Mouse (Mus musculus): ENCODE measurements at regions not wholly inside any gene's neighbourhood (a gene's known extent, or its start where the extent isn't known, plus 50 kb on each side); places are given as distances from the start of the nearest gene placed in this dataset.

DNA sequence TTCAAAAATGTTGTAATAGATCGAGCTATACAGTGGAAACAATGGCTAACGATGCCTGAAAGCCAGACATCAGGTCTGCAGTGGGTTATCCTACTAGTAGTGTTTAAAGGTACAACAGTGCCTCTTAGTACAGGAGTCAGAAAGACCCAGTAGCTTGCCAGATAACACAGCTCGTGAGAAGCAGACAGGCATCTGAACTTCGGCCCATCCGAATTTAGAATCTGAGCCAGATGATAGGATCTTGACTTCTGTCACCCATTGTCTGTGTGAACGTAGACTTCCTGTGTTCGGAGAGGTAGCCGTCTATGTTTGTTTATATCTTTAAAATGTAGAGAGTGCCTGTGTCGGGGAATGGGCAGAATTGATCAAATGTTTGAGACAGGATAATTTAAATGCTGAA lies 120.5 kb upstream of the Adgrl2 start:
- Histone ChIP-seq H3K4me3 (no peak overlapping the region), H3K36me3 (ENCODE audit: control insufficient read depth, insufficient read depth, low read length) (no peaks in the 10 kb centered on the region), H3K79me2 (replicated peaks; ENCODE audit: control insufficient read depth, insufficient read depth, low read length) (no peaks in the 10 kb centered on the region), H3K27ac (no peak overlapping the region), H3K4me1 (ENCODE audit: control insufficient read depth, insufficient read depth, low read length) (peaks cover 6% of the 10 kb centered on the region; the same call in 1 of the 2 replicates), H3K27me3 (ENCODE audit: control insufficient read depth, insufficient read depth, low read length) (no peaks in the 10 kb centered on the region), H3K9ac (ENCODE audit: low read depth, low read length) (no peak overlapping the region)
- TF ChIP-seq EP300 (IDR thresholded peaks at IDR 0.05; ENCODE audit: insufficient read depth, low read depth, low read length) (no peak), CTCF (IDR thresholded peaks at IDR 0.05) (no peak), POLR2A (IDR thresholded peaks at IDR 0.05; ENCODE audit: insufficient read depth, low read depth, low read length) (no peak)
- no peak for DNase-seq
- intact Hi-C loops (cut with DNase I) = loop anchor here (5.0 kb wide), 2 partner anchors 64 to 236 kb away; no protein-coding TSS in a partner anchor
- 43% methylated on average over 9 of the region's 9 CpGs for WGBS

DNA sequence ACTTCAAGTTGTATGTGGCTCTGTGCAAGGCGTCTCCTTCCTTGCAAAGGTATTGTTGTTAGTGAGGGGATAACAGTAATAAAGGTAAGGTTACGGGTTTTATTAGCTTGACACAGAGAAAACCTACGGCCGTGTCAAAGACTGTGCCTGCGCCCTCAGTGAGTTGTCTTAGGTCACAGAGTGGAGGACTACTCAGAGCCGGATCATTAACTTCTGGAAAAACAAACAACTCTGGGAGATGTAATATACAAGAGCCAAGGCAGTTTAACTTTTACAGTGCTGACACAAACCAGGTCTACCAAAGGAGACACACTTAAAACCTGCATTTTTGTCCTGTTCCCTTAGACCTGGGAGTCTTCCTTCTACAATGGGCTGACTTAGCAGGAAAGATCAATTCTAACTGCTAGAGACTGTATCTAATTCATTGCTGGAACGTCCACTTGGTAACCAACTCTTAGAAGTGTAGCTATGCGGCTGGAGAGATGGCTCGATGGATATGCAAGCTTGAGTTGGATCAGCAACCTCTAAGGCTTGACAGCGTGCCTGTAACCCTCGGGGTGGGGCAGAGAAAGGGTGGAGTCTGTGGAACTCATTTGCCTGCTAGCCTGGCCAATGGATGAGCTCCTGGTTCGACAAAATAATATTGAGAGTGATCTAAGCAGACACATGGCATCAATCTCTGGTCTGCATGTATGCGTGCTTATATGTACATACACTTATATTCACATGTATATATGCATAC lies 115.5 kb upstream of the Adgrl2 start:
- Histone ChIP-seq H3K79me2 (replicated peaks; ENCODE audit: control insufficient read depth, insufficient read depth, low read length) (no peaks in the 10 kb centered on the region), H3K4me3 (no peak overlapping the region), H3K36me3 (ENCODE audit: control insufficient read depth, insufficient read depth, low read length) (no peaks in the 10 kb centered on the region), H3K27me3 (ENCODE audit: control insufficient read depth, insufficient read depth, low read length) (no peaks in the 10 kb centered on the region), H3K9ac (ENCODE audit: low read depth, low read length) (no peak overlapping the region), H3K27ac (no peak overlapping the region), H3K4me1 (ENCODE audit: control insufficient read depth, insufficient read depth, low read length) (peaks cover 1% of the 10 kb centered on the region; the same call in 1 of the 2 replicates)
- intact Hi-C loops (cut with DNase I) = no loop called here
- TF ChIP-seq EP300 (IDR thresholded peaks at IDR 0.05; ENCODE audit: insufficient read depth, low read depth, low read length) (no peak), CTCF (IDR thresholded peaks at IDR 0.05) (no peak), POLR2A (IDR thresholded peaks at IDR 0.05; ENCODE audit: insufficient read depth, low read depth, low read length) (no peak)
- 87% methylated on average over 13 of the region's 13 CpGs for WGBS
- no peak for DNase-seq

DNA sequence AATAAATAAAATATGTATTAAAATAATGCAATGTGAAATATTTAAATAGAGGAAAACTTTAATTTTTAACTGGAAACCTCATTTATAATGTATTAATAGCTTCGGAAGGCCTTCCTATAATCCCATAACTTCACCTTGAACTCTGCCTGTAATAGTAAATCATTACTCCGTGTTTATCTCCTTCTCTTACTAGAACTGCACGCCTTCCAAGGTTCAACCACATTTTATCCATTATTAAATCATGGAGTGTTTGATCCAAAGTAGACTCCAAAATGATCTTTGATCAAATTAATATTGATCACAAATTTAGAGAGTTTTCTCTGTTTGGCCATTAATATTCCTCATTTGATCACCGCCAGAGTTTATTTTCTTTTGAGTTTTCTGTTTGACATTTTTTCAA lies 114.8 kb upstream of the Adgrl2 start:
- H3K4me3 ChIP-seq = no peak overlapping the region
- 97% methylated on average over 4 of the region's 4 CpGs for WGBS
- H3K36me3 ChIP-seq (ENCODE audit: control insufficient read depth, insufficient read depth, low read length) = no peaks in the 10 kb centered on the region
- TF ChIP-seq EP300 (IDR thresholded peaks at IDR 0.05; ENCODE audit: insufficient read depth, low read depth, low read length) (no peak), POLR2A (IDR thresholded peaks at IDR 0.05; ENCODE audit: insufficient read depth, low read depth, low read length) (no peak), CTCF (IDR thresholded peaks at IDR 0.05) (no peak)
- DNase-seq = no peak
- H3K79me2 ChIP-seq (replicated peaks; ENCODE audit: control insufficient read depth, insufficient read depth, low read length) = no peaks in the 10 kb centered on the region
- no peak overlapping the region for H3K9ac ChIP-seq (ENCODE audit: low read depth, low read length)
- H3K27ac ChIP-seq = no peak overlapping the region
- intact Hi-C loops (cut with DNase I) = no loop called here
- H3K4me1 ChIP-seq (ENCODE audit: control insufficient read depth, insufficient read depth, low read length) = no peaks in the 10 kb centered on the region
- no peaks in the 10 kb centered on the region for H3K27me3 ChIP-seq (ENCODE audit: control insufficient read depth, insufficient read depth, low read length)

DNA sequence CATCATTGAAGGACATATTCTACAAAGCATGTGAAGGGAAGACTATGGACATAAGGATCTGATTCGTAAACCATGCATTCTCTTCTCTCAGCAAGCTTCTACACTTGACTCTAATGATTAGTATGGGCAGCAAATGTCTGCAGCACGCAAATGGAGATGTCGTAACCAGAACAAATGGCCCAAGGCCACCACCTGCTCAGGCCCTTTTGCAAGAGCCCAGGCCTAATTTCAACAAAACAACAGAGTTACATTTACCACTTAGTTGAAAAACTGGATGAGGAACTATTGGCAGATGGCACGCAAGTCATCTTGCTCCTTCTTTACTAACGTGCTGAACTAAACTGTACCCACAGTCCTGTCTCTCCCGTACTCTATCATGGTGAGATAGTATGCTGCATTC lies 113.7 kb upstream of the Adgrl2 start:
- no peaks in the 10 kb centered on the region for H3K79me2 ChIP-seq (replicated peaks; ENCODE audit: control insufficient read depth, insufficient read depth, low read length)
- no peak for DNase-seq
- no peaks in the 10 kb centered on the region for H3K27me3 ChIP-seq (ENCODE audit: control insufficient read depth, insufficient read depth, low read length)
- intact Hi-C loops (cut with DNase I) = no loop called here
- H3K27ac ChIP-seq = no peak overlapping the region
- no peak for TF ChIP-seq CTCF (IDR thresholded peaks at IDR 0.05)
- TF ChIP-seq POLR2A (IDR thresholded peaks at IDR 0.05; ENCODE audit: insufficient read depth, low read depth, low read length) = no peak
- no peak for TF ChIP-seq EP300 (IDR thresholded peaks at IDR 0.05; ENCODE audit: insufficient read depth, low read depth, low read length)
- H3K4me3 ChIP-seq = no peak overlapping the region
- H3K4me1 ChIP-seq (ENCODE audit: control insufficient read depth, insufficient read depth, low read length) = no peaks in the 10 kb centered on the region
- whole genome bisulfite sequencing = 95% methylated on average over 6 of the region's 6 CpGs
- no peaks in the 10 kb centered on the region for H3K36me3 ChIP-seq (ENCODE audit: control insufficient read depth, insufficient read depth, low read length)
- H3K9ac ChIP-seq (ENCODE audit: low read depth, low read length) = no peak overlapping the region

DNA sequence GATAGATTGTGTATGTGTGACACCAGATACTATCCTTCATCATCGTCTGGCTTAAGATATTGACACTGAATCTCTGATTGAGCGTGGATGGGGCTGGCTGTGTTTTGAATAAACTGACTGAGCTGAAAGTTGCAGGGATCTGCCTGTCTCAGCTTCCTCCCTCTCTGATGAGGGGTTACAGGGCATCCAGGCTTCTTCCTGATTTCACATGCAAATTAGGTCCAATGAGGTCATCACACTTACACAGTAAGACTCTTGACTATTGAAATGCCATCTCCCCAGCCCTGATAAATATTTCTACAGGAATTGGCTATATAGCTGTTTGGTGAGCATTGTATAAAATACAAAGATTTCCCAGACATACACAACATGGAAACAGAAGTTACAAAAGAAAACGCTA lies 113.1 kb upstream of the Adgrl2 start:
- Histone ChIP-seq H3K4me3 (no peak overlapping the region), H3K9ac (ENCODE audit: low read depth, low read length) (no peak overlapping the region), H3K4me1 (ENCODE audit: control insufficient read depth, insufficient read depth, low read length) (no peaks in the 10 kb centered on the region), H3K27me3 (ENCODE audit: control insufficient read depth, insufficient read depth, low read length) (no peaks in the 10 kb centered on the region), H3K79me2 (replicated peaks; ENCODE audit: control insufficient read depth, insufficient read depth, low read length) (no peaks in the 10 kb centered on the region), H3K36me3 (ENCODE audit: control insufficient read depth, insufficient read depth, low read length) (no peaks in the 10 kb centered on the region), H3K27ac (no peak overlapping the region)
- no peak for TF ChIP-seq EP300 (IDR thresholded peaks at IDR 0.05; ENCODE audit: insufficient read depth, low read depth, low read length)
- no peak for TF ChIP-seq CTCF (IDR thresholded peaks at IDR 0.05)
- no peak for TF ChIP-seq POLR2A (IDR thresholded peaks at IDR 0.05; ENCODE audit: insufficient read depth, low read depth, low read length)
- intact Hi-C loops (cut with DNase I) = no loop called here
- DNase-seq = no peak
- 87% methylated on average over 3 of the region's 3 CpGs for WGBS

DNA sequence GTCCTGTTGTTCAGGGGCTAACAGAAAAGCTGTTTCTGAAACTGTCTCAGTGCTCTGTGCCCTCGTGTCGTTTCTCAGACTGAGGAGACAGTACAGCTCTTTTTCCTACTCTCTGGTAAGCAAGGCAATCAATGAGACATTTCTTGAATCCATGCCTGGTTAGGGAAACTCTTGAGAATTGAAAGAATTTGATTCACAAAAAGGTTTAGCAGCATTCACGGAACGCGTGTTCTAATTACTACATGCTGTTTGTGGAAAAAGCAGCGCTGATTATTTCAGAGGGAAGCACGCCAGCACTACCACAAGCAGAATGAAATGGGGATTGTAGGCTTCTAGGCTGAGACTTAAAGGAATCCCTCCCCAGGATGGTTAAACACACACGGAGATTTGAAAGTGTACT lies 112.5 kb upstream of the Adgrl2 start:
- H3K4me1 ChIP-seq (ENCODE audit: control insufficient read depth, insufficient read depth, low read length) = no peaks in the 10 kb centered on the region

More for the DNA sequence above, 112.5 kb upstream of the Adgrl2 start:
- Histone ChIP-seq H3K27me3 (ENCODE audit: control insufficient read depth, insufficient read depth, low read length) (no peaks in the 10 kb centered on the region), H3K36me3 (ENCODE audit: control insufficient read depth, insufficient read depth, low read length) (no peaks in the 10 kb centered on the region), H3K9ac (ENCODE audit: low read depth, low read length) (no peak overlapping the region), H3K4me3 (no peak overlapping the region), H3K27ac (no peak overlapping the region), H3K79me2 (replicated peaks; ENCODE audit: control insufficient read depth, insufficient read depth, low read length) (no peaks in the 10 kb centered on the region)
- 72% methylated on average over 8 of the region's 8 CpGs for WGBS
- intact Hi-C loops (cut with DNase I) = no loop called here
- TF ChIP-seq EP300 (IDR thresholded peaks at IDR 0.05; ENCODE audit: insufficient read depth, low read depth, low read length) = no peak
- TF ChIP-seq CTCF (IDR thresholded peaks at IDR 0.05) = no peak
- TF ChIP-seq POLR2A (IDR thresholded peaks at IDR 0.05; ENCODE audit: insufficient read depth, low read depth, low read length) = no peak
- no peak for DNase-seq
